Mouse (Mus musculus) urinary bladder, postnatal 36 days (tissue): ENCODE data around the gene Papss1.

ENCODE experiments used
- DNase-seq, 2 experiments: peaks; one replicate each; pipeline ENCODE4 v3.0.0; 2022; ENCODE audit warnings: low spot score in 2 of 2, mixed read lengths in 1 of 2

Gene Papss1

GRCm38 (mm10) chr3:131631318-131631870 lies 66.8 kb downstream of the Papss1 start:
- DNase-seq: peak in 1 of 2 experiments; percentile 39

GRCm38 (mm10) chr3:131634091-131634490 lies 69.5 kb downstream of the Papss1 start:
- no peak for DNase-seq

GRCm38 (mm10) chr3:131636126-131636525 lies 71.6 kb downstream of the Papss1 start:
- DNase-seq: no peak

- DNase-seq: no peak
These were observed 72.4 kb downstream of the Papss1 start for GRCm38 (mm10) chr3:131637008-131637407.

- no peak for DNase-seq
These were observed 73.1 kb downstream of the Papss1 start for GRCm38 (mm10) chr3:131637664-131638063.

GRCm38 (mm10) chr3:131638216-131638615 lies 73.6 kb downstream of the Papss1 start:
- peak; percentile 7 to 36 for DNase-seq

GRCm38 (mm10) chr3:131642681-131643292 lies 78.2 kb downstream of the Papss1 start:
- no peak for DNase-seq

GRCm38 (mm10) chr3:131645203-131645602 lies 80.6 kb downstream of the Papss1 start:
- DNase-seq: no peak

GRCm38 (mm10) chr3:131654366-131654765 lies 89.8 kb downstream of the Papss1 start:
- DNase-seq: peak in 1 of 2 experiments; percentile 16

- DNase-seq: no peak
These were observed 91.5 kb downstream of the Papss1 start for GRCm38 (mm10) chr3:131656032-131656431.

- DNase-seq: no peak
These were observed 95.6 kb downstream of the Papss1 start for GRCm38 (mm10) chr3:131660126-131660525.

GRCm38 (mm10) chr3:131660629-131661028 lies 96.1 kb downstream of the Papss1 start:
- DNase-seq: no peak

- DNase-seq: no peak
These were observed 98.1 kb downstream of the Papss1 start for GRCm38 (mm10) chr3:131662589-131663148.

GRCm38 (mm10) chr3:131669910-131670309 lies 105.3 kb downstream of the Papss1 start:
- no peak for DNase-seq

- DNase-seq: no peak
These were observed 121.5 kb downstream of the Papss1 start for GRCm38 (mm10) chr3:131686106-131686505.

GRCm38 (mm10) chr3:131689949-131690348 lies 125.4 kb downstream of the Papss1 start:
- no peak for DNase-seq

GRCm38 (mm10) chr3:131690543-131690942 lies 126.0 kb downstream of the Papss1 start:
- DNase-seq: no peak

GRCm38 (mm10) chr3:131691202-131691601 lies 126.6 kb downstream of the Papss1 start:
- no peak for DNase-seq
